Mouse (Mus musculus): ENCODE data around the gene Smarca4. TPM values are rescaled to one million over a fixed set of nuclear protein-coding genes. Genes with fewer than 3 reads are reported as not detected.
"Not testable (repeated sequence)": the region's sequence is repeated elsewhere in the genome, so short reads cannot be mapped to it uniquely, and the experiment has no call there.

The Smarca4 gene
- polyA plus RNA-seq, 1 experiment from 2014 or later: 22.5 TPM

- Histone ChIP-seq H3K27ac (replicated peaks) (no peak overlapping the region), H3K36me3 (replicated peaks) (peaks cover 69% of the 10 kb centered on the region), H3K4me1 (replicated peaks) (peaks cover 16% of the 10 kb centered on the region), H3K4me3 (replicated peaks) (no peak overlapping the region), H3K9ac (no peak overlapping the region), H3K27me3 (no peaks in the 10 kb centered on the region), H3K4me2 (no peak overlapping the region), H3K9me3 (replicated peaks) (no peaks in the 10 kb centered on the region)
- 78% methylated on average over 8 of the region's 8 CpGs for WGBS (ENCODE audit: insufficient replicate concordance)
- ATAC-seq (ENCODE audit: insufficient read depth): no peak
Measured at GRCm38 (mm10) chr9:21588350-21588749, 27.6 kb upstream of the Smarca4 start.

GRCm38 (mm10) chr9:21589538-21589937, 26.4 kb upstream of the Smarca4 start:
- H3K4me2 ChIP-seq: no peak overlapping the region
- peaks cover 28% of the 10 kb centered on the region for H3K4me1 ChIP-seq (replicated peaks)
- H3K27me3 ChIP-seq: no peaks in the 10 kb centered on the region
- H3K27ac ChIP-seq (replicated peaks): no peak overlapping the region
- ATAC-seq (ENCODE audit: insufficient read depth): no peak
- H3K9ac ChIP-seq: no peak overlapping the region
- WGBS (ENCODE audit: insufficient replicate concordance): 81% methylated on average over 5 of the region's 5 CpGs
- H3K9me3 ChIP-seq (replicated peaks): no peaks in the 10 kb centered on the region
- H3K36me3 ChIP-seq (replicated peaks): peaks cover 62% of the 10 kb centered on the region
- no peak overlapping the region for H3K4me3 ChIP-seq (replicated peaks)

GRCm38 (mm10) chr9:21591127-21591830, 24.7 kb upstream of the Smarca4 start:
- Histone ChIP-seq H3K4me2 (peak overlapping the region; percentile 98), H3K9me3 (replicated peaks) (no peaks in the 10 kb centered on the region), H3K9ac (no peak overlapping the region), H3K4me3 (replicated peaks) (no peak overlapping the region; the same call in 1 of the 2 replicates), H3K36me3 (replicated peaks) (peaks cover 58% of the 10 kb centered on the region), H3K4me1 (replicated peaks) (peaks cover 38% of the 10 kb centered on the region), H3K27ac (replicated peaks) (no peak overlapping the region), H3K27me3 (no peaks in the 10 kb centered on the region)
- no peak for ATAC-seq (ENCODE audit: insufficient read depth)
- 75% methylated on average over 6 of the region's 6 CpGs for WGBS (ENCODE audit: insufficient replicate concordance)

GRCm38 (mm10) chr9:21591831-21592702, 23.9 kb upstream of the Smarca4 start:
- Histone ChIP-seq H3K9me3 (replicated peaks) (no peaks in the 10 kb centered on the region), H3K27me3 (no peaks in the 10 kb centered on the region), H3K9ac (peak overlapping the region; percentile 85), H3K27ac (replicated peaks) (peak overlapping the region; percentile 87), H3K4me1 (replicated peaks) (peaks cover 38% of the 10 kb centered on the region), H3K4me3 (replicated peaks) (peak overlapping the region; percentile 84), H3K36me3 (replicated peaks) (peaks cover 51% of the 10 kb centered on the region), H3K4me2 (peak overlapping the region; percentile 98)
- ATAC-seq (ENCODE audit: insufficient read depth): peak; percentile 41
- WGBS (ENCODE audit: insufficient replicate concordance): 16% methylated on average over 17 of the region's 17 CpGs

GRCm38 (mm10) chr9:21592703-21593121, 23.3 kb upstream of the Smarca4 start, which contains the start of the genes Timm29 and Yipf2:
Gene Timm29 (plus strand): TSS chr9:21592722.
Gene Yipf2 (minus strand): TSS chr9:21592828.
- peaks cover 38% of the 10 kb centered on the region for H3K4me1 ChIP-seq (replicated peaks)
- ATAC-seq (ENCODE audit: insufficient read depth): peak; percentile 86
- peak within 1 kb of the TSS; percentile 85 for H3K9ac ChIP-seq
- H3K36me3 ChIP-seq (replicated peaks): peaks cover 44% of the 10 kb centered on the region
- H3K9me3 ChIP-seq (replicated peaks): no peaks in the 10 kb centered on the region
- H3K4me2 ChIP-seq: peak within 1 kb of the TSS; percentile 98
- no peaks in the 10 kb centered on the region for H3K27me3 ChIP-seq
- H3K27ac ChIP-seq (replicated peaks): peak within 1 kb of the TSS; percentile 87
- under 1% methylated on average over 30 of the region's 30 CpGs for WGBS (ENCODE audit: insufficient replicate concordance)
- peak within 1 kb of the TSS; percentile 84 for H3K4me3 ChIP-seq (replicated peaks)

GRCm38 (mm10) chr9:21593122-21593721, 22.7 kb upstream of the Smarca4 start:
- peak overlapping the region; percentile 85 for H3K9ac ChIP-seq
- WGBS (ENCODE audit: insufficient replicate concordance): under 1% methylated on average over 69 of the region's 69 CpGs
- peak overlapping the region; percentile 84 for H3K4me3 ChIP-seq (replicated peaks)
- no peaks in the 10 kb centered on the region for H3K9me3 ChIP-seq (replicated peaks)
- peak; percentile 77 for ATAC-seq (ENCODE audit: insufficient read depth)
- H3K27me3 ChIP-seq: no peaks in the 10 kb centered on the region
- peaks cover 39% of the 10 kb centered on the region for H3K36me3 ChIP-seq (replicated peaks)
- H3K4me2 ChIP-seq: peak overlapping the region; percentile 98
- H3K4me1 ChIP-seq (replicated peaks): peaks cover 38% of the 10 kb centered on the region
- H3K27ac ChIP-seq (replicated peaks): peak overlapping the region; percentile 87

GRCm38 (mm10) chr9:21594350-21594749, 21.6 kb upstream of the Smarca4 start:
- H3K4me2 ChIP-seq: peak overlapping the region; percentile 98
- H3K36me3 ChIP-seq (replicated peaks): peaks cover 28% of the 10 kb centered on the region
- H3K9me3 ChIP-seq (replicated peaks); ATAC-seq (ENCODE audit: insufficient read depth); H3K27me3 ChIP-seq; H3K27ac ChIP-seq (replicated peaks): not testable (repeated sequence)
- WGBS (ENCODE audit: insufficient replicate concordance): 80% methylated on average over 8 of the region's 8 CpGs
- peaks cover 39% of the 10 kb centered on the region for H3K4me1 ChIP-seq (replicated peaks)
- peak overlapping the region; percentile 84 for H3K4me3 ChIP-seq (replicated peaks)
- 0 out of 2 replicates have a peak overlapping the region, but pooled peaks have one; percentile 85 for H3K9ac ChIP-seq

- H3K4me2 ChIP-seq: 0 out of 2 replicates have a peak overlapping the region, but pooled peaks have one; percentile 98
- peaks cover 44% of the 10 kb centered on the region for H3K4me1 ChIP-seq (replicated peaks)
- H3K9ac ChIP-seq: no peak overlapping the region
- no peak for ATAC-seq (ENCODE audit: insufficient read depth)
- H3K27me3 ChIP-seq: no peaks in the 10 kb centered on the region
- no peak overlapping the region for H3K27ac ChIP-seq (replicated peaks)
- peaks cover 23% of the 10 kb centered on the region for H3K36me3 ChIP-seq (replicated peaks)
- no peak overlapping the region for H3K4me3 ChIP-seq (replicated peaks)
- WGBS (ENCODE audit: insufficient replicate concordance): 68% methylated on average over 2 of the region's 2 CpGs
- no peaks in the 10 kb centered on the region for H3K9me3 ChIP-seq (replicated peaks)
Measured at GRCm38 (mm10) chr9:21594838-21595237, 21.1 kb upstream of the Smarca4 start.

- Histone ChIP-seq H3K4me3 (replicated peaks) (no peak overlapping the region), H3K27ac (replicated peaks) (no peak overlapping the region), H3K9me3 (replicated peaks) (no peaks in the 10 kb centered on the region), H3K9ac (no peak overlapping the region), H3K4me1 (replicated peaks) (peaks cover 50% of the 10 kb centered on the region), H3K4me2 (no peak overlapping the region), H3K27me3 (no peaks in the 10 kb centered on the region), H3K36me3 (replicated peaks) (peaks cover 18% of the 10 kb centered on the region; the same call in 1 of the 2 replicates)
- ATAC-seq (ENCODE audit: insufficient read depth): no peak
- 24% methylated on average over 2 of the region's 2 CpGs for WGBS (ENCODE audit: insufficient replicate concordance)
Measured at GRCm38 (mm10) chr9:21598198-21598597, 17.8 kb upstream of the Smarca4 start.

GRCm38 (mm10) chr9:21600186-21600585, 15.8 kb upstream of the Smarca4 start:
- Histone ChIP-seq H3K9me3 (replicated peaks) (no peaks in the 10 kb centered on the region), H3K4me1 (replicated peaks) (peaks cover 31% of the 10 kb centered on the region), H3K9ac (no peak overlapping the region), H3K4me2 (no peak overlapping the region), H3K36me3 (replicated peaks) (peaks cover 9% of the 10 kb centered on the region; the same call in 1 of the 2 replicates), H3K4me3 (replicated peaks) (no peak overlapping the region), H3K27ac (replicated peaks) (peak overlapping the region; percentile 39; the same call in 1 of the 2 replicates), H3K27me3 (no peaks in the 10 kb centered on the region)
- 40% methylated on average over 3 of the region's 3 CpGs for WGBS (ENCODE audit: insufficient replicate concordance)
- ATAC-seq (ENCODE audit: insufficient read depth): peak; percentile 76
